Mouse (Mus musculus) forebrain, embryonic 15.5 days (tissue): ENCODE data around the gene Abhd11. TPM values are rescaled to one million over a fixed set of nuclear protein-coding genes. Genes with fewer than 3 reads are reported as not detected.
"Not testable (repeated sequence)": the region's sequence is repeated elsewhere in the genome, so short reads cannot be mapped to it uniquely, and the experiment has no call there.

Experiments
- ATAC-seq: fragments of 200-750 bp; cut with Nextera tagmentation; replicated peaks from 2 replicates; pipeline ENCODE4 v1.8.0; 2017; ENCODE audit warnings: mild to moderate bottlenecking, moderate TSS enrichment, moderate library complexity
- H3K27ac ChIP-seq: fragments of 300-500 bp; sonication (generic); replicated peaks from 2 replicates; pipeline ENCODE4 v1.5.1; 2015; ENCODE audit warnings: mild to moderate bottlenecking, inconsistent platforms
- H3K27me3 ChIP-seq: fragments of 300-500 bp; sonication (generic); 2 replicates; pipeline ENCODE4 v1.6.1; 2015; ENCODE audit warnings: inconsistent platforms
- H3K36me3 ChIP-seq: fragments of 300-500 bp; sonication (generic); 2 replicates; pipeline ENCODE4 v1.6.1; 2015; ENCODE audit warnings: mild to moderate bottlenecking, inconsistent platforms
- H3K4me1 ChIP-seq: fragments of 300-500 bp; sonication (generic); 2 replicates; pipeline ENCODE4 v1.6.1; 2015; ENCODE audit warnings: inconsistent platforms
- H3K4me2 ChIP-seq: fragments of 300-500 bp; sonication (generic); replicated peaks from 2 replicates; pipeline ENCODE4 v1.6.1; 2015; ENCODE audit warnings: mild to moderate bottlenecking, inconsistent platforms
- H3K4me3 ChIP-seq: fragments of 300-500 bp; sonication (generic); 2 replicates; pipeline ENCODE4 v1.5.1; 2015; ENCODE audit warnings: mild to moderate bottlenecking, inconsistent platforms
- H3K9ac ChIP-seq: fragments of 300-500 bp; sonication (generic); replicated peaks from 2 replicates; pipeline ENCODE4 v1.6.1; 2015; ENCODE audit warnings: mild to moderate bottlenecking, inconsistent platforms
- H3K9me3 ChIP-seq: fragments of 300-500 bp; sonication (generic); 2 replicates; pipeline ENCODE4 v1.6.1; 2016; ENCODE audit warnings: inconsistent platforms
- WGBS: fragments of 180-500 bp; shearing (Covaris S2); methylation state at CpG from one replicate; pipeline ENCODE4 v1.1.7; 2015; ENCODE audit warnings: mixed read lengths; 5-methylcytosine and 5-hydroxymethylcytosine counted together
- polyA plus RNA-seq: library from polyadenylated mRNA; unstranded; fragments of >200 nt; fragmentation: Nextera tagmentation; extraction: Ambion mirVana; gene quantifications from 2 replicates; pipeline ENCODE4 v1.2.1, GENCODE M21; 2015

The Abhd11 gene
- polyA plus RNA-seq, 1 experiment from 2014 or later: 69.5 TPM

DNA sequence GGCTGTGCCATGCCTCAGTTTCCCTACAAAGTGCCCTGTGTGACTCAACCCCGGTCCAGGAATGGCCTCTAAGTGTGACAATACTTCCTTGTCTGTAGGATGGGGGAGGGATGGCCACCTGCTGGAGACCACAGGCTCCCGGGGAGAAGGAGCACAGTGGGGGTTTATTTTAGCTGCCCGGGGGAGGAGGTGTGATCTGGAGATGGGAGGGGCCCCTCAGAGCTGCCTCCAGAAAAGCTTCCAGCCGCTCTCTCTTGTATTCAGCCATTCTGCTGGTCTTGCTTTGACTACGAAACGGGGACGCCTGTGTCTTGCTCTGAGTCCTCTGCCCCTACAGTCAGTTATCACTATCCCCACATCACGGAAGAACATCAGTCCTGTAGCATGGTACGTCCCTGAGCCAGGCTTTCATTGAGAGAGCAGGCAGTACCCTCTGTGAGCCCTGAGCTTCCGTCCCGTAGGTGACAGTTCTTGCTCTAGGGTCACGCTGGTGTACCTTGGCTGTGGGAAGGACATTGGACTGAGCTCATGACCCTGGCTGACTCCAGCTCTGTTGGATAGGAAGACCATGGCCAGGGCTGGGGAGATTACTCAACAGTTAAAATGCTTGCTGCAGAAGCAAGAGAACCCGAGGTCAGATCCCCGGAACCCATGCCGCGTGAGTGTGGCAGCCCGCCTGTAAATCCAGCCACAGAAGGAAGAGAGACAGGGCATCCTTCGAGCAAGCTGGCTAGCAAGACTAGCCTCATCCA lies 26.8 kb downstream of the Abhd11 start:
- Histone ChIP-seq H3K27ac (no peak overlapping the region), H3K27me3 (no peaks in the 10 kb centered on the region), H3K4me1 (no peaks in the 10 kb centered on the region), H3K4me2 (no peak overlapping the region), H3K36me3 (no peaks in the 10 kb centered on the region), H3K9me3 (no peaks in the 10 kb centered on the region), H3K9ac (no peak overlapping the region), H3K4me3 (no peak overlapping the region)
- no peak for ATAC-seq
- 69% methylated on average over 18 of the region's 18 CpGs for WGBS

GRCm38 (mm10) chr5:135037946-135038345 lies 29.0 kb downstream of the Abhd11 start:
- no peaks in the 10 kb centered on the region for H3K27me3 ChIP-seq
- no peak overlapping the region for H3K27ac ChIP-seq
- H3K4me1 ChIP-seq: no peaks in the 10 kb centered on the region
- no peak for ATAC-seq
- WGBS: 89% methylated on average over 3 of the region's 3 CpGs
- no peaks in the 10 kb centered on the region for H3K36me3 ChIP-seq
- H3K9ac ChIP-seq: no peak overlapping the region
- H3K4me3 ChIP-seq: no peak overlapping the region
- no peak overlapping the region for H3K4me2 ChIP-seq
- H3K9me3 ChIP-seq: no peaks in the 10 kb centered on the region

DNA sequence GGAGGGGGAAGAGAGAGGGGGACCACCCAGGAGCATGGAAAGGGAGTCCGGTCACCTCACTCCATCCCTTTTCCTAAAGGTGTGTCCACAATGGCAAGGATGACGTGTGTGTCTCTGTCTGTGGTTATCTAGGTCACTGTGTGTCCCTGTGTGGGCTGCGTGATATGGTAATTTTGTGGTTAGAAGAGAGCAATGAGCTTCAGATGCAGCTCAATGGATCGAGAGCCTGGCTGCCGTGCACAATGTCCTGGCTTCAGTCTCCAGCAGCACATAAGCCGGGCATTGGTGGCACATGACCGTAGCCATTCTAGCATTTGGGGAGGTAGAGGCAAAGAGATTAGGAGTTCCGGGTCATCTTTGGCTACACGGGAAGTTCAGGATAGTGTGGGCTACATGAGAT lies 30.6 kb downstream of the Abhd11 start:
- no peak overlapping the region for H3K4me2 ChIP-seq
- H3K4me3 ChIP-seq: no peak overlapping the region
- no peaks in the 10 kb centered on the region for H3K36me3 ChIP-seq
- H3K27me3 ChIP-seq: no peaks in the 10 kb centered on the region
- ATAC-seq: no peak
- H3K27ac ChIP-seq: no peak overlapping the region
- H3K4me1 ChIP-seq: no peaks in the 10 kb centered on the region
- no peak overlapping the region for H3K9ac ChIP-seq
- no peaks in the 10 kb centered on the region for H3K9me3 ChIP-seq
- WGBS: 89% methylated on average over 9 of the region's 9 CpGs

GRCm38 (mm10) chr5:135040059-135040458 lies 31.1 kb downstream of the Abhd11 start:
- Histone ChIP-seq H3K27ac (no peak overlapping the region), H3K9ac (no peak overlapping the region), H3K4me3 (no peak overlapping the region), H3K4me2 (no peak overlapping the region), H3K27me3 (no peaks in the 10 kb centered on the region), H3K9me3 (no peaks in the 10 kb centered on the region), H3K36me3 (no peaks in the 10 kb centered on the region), H3K4me1 (no peaks in the 10 kb centered on the region)
- ATAC-seq: no peak
- 41% methylated on average over 6 of the region's 6 CpGs for WGBS

DNA sequence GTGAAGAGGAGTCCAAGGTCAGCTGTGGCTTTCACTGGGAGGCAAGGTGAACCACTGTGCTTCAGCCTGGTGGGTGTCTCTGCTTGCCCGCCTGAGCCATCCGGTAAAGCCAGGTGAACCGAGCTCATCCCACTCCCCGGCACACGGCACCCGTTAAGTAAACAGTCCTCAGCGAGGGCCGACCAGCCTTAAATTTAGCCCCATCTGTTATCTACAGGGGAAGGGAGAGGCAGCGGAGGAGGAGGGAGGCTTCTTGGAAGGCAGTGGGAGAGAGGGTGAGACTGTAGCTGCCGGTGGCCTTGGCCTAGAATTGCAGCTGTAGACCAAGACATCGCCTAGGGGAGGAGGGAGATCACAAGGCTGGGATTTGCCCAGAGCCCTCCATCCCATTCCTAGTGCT lies 31.8 kb downstream of the Abhd11 start:
- no peaks in the 10 kb centered on the region for H3K9me3 ChIP-seq

GRCm38 (mm10) chr5:135042105-135042788 lies 33.3 kb downstream of the Abhd11 start:
- H3K27me3 ChIP-seq: no peaks in the 10 kb centered on the region
- no peaks in the 10 kb centered on the region for H3K4me1 ChIP-seq
- H3K36me3 ChIP-seq: 0 out of 2 replicates have a peak, but pooled peaks cover 5% of the 10 kb centered on the region
- H3K9me3 ChIP-seq: no peaks in the 10 kb centered on the region
- H3K4me3 ChIP-seq: no peak overlapping the region
- WGBS: 21% methylated on average over 21 of the region's 21 CpGs
- no peak for ATAC-seq
- no peak overlapping the region for H3K27ac ChIP-seq
- H3K4me2 ChIP-seq: no peak overlapping the region
- no peak overlapping the region for H3K9ac ChIP-seq

More for the DNA sequence above, 31.8 kb downstream of the Abhd11 start:
- 84% methylated on average over 11 of the region's 11 CpGs for WGBS
- Histone ChIP-seq H3K27me3 (no peaks in the 10 kb centered on the region), H3K36me3 (0 out of 2 replicates have a peak, but pooled peaks cover 4% of the 10 kb centered on the region), H3K4me2 (no peak overlapping the region), H3K4me3 (no peak overlapping the region), H3K9ac (no peak overlapping the region), H3K4me1 (no peaks in the 10 kb centered on the region), H3K27ac (no peak overlapping the region)
- no peak for ATAC-seq

DNA sequence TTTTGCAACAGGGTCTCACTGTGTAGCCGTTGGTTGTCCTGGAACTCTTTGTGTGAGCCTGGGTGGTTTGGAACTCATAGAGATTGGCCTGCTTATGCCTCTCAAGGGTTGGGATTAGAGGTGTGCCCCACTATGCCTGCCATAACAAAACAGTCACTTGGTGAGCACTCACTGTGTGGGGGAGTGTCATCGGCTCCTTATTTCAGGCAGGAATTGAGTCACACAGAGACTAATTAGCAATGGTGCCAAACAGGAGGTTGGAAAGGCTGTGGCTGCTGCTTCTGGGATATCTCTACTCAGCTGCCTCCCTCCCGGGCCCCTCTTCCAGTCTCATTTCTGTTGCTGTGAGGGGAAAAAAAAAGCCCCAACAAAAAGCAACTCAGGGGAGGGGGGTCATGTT lies 35.6 kb downstream of the Abhd11 start:
- no peaks in the 10 kb centered on the region for H3K27me3 ChIP-seq
- H3K36me3 ChIP-seq: peaks cover 9% of the 10 kb centered on the region; the same call in 1 of the 2 replicates
- WGBS: 84% methylated on average over 3 of the region's 3 CpGs
- H3K4me3 ChIP-seq: no peak overlapping the region
- no peak for ATAC-seq
- no peak overlapping the region for H3K27ac ChIP-seq
- H3K9me3 ChIP-seq: no peaks in the 10 kb centered on the region
- H3K4me1 ChIP-seq: no peaks in the 10 kb centered on the region
- no peak overlapping the region for H3K9ac ChIP-seq
- H3K4me2 ChIP-seq: no peak overlapping the region

GRCm38 (mm10) chr5:135048539-135048938 lies 39.6 kb downstream of the Abhd11 start:
- no peak overlapping the region for H3K9ac ChIP-seq
- no peak overlapping the region for H3K4me2 ChIP-seq
- no peaks in the 10 kb centered on the region for H3K9me3 ChIP-seq
- H3K4me1 ChIP-seq: no peaks in the 10 kb centered on the region
- WGBS: 94% methylated on average over 5 of the region's 5 CpGs
- no peak overlapping the region for H3K27ac ChIP-seq
- H3K36me3 ChIP-seq: peaks cover 17% of the 10 kb centered on the region; the same call in 1 of the 2 replicates
- no peak for ATAC-seq
- no peaks in the 10 kb centered on the region for H3K27me3 ChIP-seq
- H3K4me3 ChIP-seq: no peak overlapping the region

DNA sequence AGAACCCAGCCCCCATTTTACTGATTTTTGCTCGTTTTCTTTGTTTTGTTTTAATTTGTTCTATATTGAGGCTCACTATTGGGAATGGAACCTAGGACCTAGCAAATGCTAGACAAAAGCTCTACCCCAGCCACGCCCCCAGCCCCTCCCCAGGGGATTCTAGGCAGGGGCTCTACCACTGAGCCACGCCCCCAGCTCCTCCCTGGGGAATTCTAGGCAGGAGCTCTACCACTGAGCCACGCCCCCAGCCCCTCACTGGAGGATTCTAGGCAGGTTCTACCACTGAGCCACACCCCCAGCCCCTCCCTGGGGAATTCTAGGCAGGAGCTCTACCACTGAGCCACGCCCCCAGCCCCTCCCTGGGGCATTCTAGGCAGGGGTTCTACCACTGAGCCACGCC lies 40.3 kb downstream of the Abhd11 start:
- not testable (repeated sequence) for H3K4me3 ChIP-seq, H3K9ac ChIP-seq, H3K9me3 ChIP-seq, H3K4me1 ChIP-seq, H3K4me2 ChIP-seq, H3K27ac ChIP-seq, ATAC-seq, H3K27me3 ChIP-seq
- H3K36me3 ChIP-seq: peaks cover 21% of the 10 kb centered on the region; the same call in 1 of the 2 replicates
- WGBS: 86% methylated on average over 6 of the region's 6 CpGs

- H3K27me3 ChIP-seq: no peaks in the 10 kb centered on the region
- no peak overlapping the region for H3K9ac ChIP-seq
- peaks cover 49% of the 10 kb centered on the region for H3K36me3 ChIP-seq
- H3K4me3 ChIP-seq: no peak overlapping the region
- no peak overlapping the region for H3K27ac ChIP-seq
- no peak overlapping the region for H3K4me2 ChIP-seq
- H3K4me1 ChIP-seq: no peaks in the 10 kb centered on the region
- H3K9me3 ChIP-seq: no peaks in the 10 kb centered on the region
- 91% methylated on average over 12 of the region's 12 CpGs for WGBS
- no peak for ATAC-seq
Observed at GRCm38 (mm10) chr5:135053356-135053755, 44.4 kb downstream of the Abhd11 start.
